Mouse (Mus musculus): ENCODE data around the gene Pdpr. TPM values are rescaled to one million over a fixed set of nuclear protein-coding genes. Genes with fewer than 3 reads are reported as not detected.

Gene Pdpr
- 5.3 and 6.2 TPM in 2 replicates for polyA plus RNA-seq (2014; fragmentation: Nextera tagmentation; extraction: Ambion mirVana)

GRCm38 (mm10) chr8:111093865-111094718 lies at the start of gene Pdpr:
Gene Pdpr, plus strand, starts transcription at chr8:111094630.
- no peaks in the 10 kb centered on the region; the same call in 1 of the 2 replicates for H3K4me1 ChIP-seq (ENCODE audit: control insufficient read depth, insufficient read depth, low read length)
- H3K4me2 ChIP-seq (ENCODE audit: low read depth), result peak within 1 kb of the TSS; percentile 77
- WGBS, result 7% methylated on average over 55 of the region's 72 CpGs
- H3K4me3 ChIP-seq (ENCODE audit: low read depth, low read length), result peak within 1 kb of the TSS; percentile 64
- no peak within 1 kb of the TSS for H3K27ac ChIP-seq (ENCODE audit: low read depth, low read length)
- H3K36me3 ChIP-seq (ENCODE audit: control insufficient read depth, insufficient read depth, low read length), result no peaks in the 10 kb centered on the region
- H3K27me3 ChIP-seq (ENCODE audit: control insufficient read depth, insufficient read depth, low read length), result no peaks in the 10 kb centered on the region
- ATAC-seq (ENCODE audit: insufficient read depth, low FRiP score, low TSS enrichment), result peak; percentile 92
- H3K9ac ChIP-seq (ENCODE audit: low read length), result peak within 1 kb of the TSS; percentile 54
- DNase-seq (ENCODE audit: low spot score), result peak; percentile 93
- no peaks in the 10 kb centered on the region for H3K9me3 ChIP-seq (ENCODE audit: control insufficient read depth, low read length)

DNA sequence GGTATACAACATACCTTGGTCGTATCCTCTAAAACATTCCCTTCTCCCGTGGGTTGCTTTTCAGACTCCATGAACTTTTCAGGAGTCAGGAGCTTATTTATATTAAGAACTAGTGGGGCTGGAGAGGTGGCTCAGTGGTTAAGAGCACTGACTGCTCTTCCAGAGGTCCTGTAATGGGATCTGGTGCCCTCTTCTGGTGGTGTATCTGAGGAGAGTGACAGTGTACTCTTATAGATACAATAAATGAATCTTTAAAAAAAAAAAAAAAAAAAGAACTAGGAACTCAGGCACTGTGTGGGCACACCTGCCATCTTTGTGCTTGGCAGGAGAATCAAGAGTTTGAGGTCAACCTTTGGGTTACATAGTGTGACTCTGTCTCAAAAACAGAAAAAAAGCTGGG lies 45.7 kb upstream of the Pdpr start:
- Histone ChIP-seq H3K4me2 (ENCODE audit: low read depth) (no peak overlapping the region), H3K36me3 (ENCODE audit: control insufficient read depth, insufficient read depth, low read length) (peaks cover 48% of the 10 kb centered on the region), H3K9ac (ENCODE audit: low read length) (no peak overlapping the region), H3K27ac (ENCODE audit: low read depth, low read length) (no peak overlapping the region), H3K9me3 (ENCODE audit: control insufficient read depth, low read length) (no peaks in the 10 kb centered on the region), H3K4me1 (ENCODE audit: control insufficient read depth, insufficient read depth, low read length) (no peaks in the 10 kb centered on the region), H3K27me3 (ENCODE audit: control insufficient read depth, insufficient read depth, low read length) (no peaks in the 10 kb centered on the region), H3K4me3 (ENCODE audit: low read depth, low read length) (no peak overlapping the region)
- WGBS, result 97% methylated on average over 2 of the region's 2 CpGs
- ATAC-seq (ENCODE audit: insufficient read depth, low FRiP score, low TSS enrichment) (no peak), DNase-seq (ENCODE audit: low spot score) (no peak)

- H3K4me2 ChIP-seq (ENCODE audit: low read depth), result no peak overlapping the region
- DNase-seq (ENCODE audit: low spot score), result no peak
- WGBS, result 94% methylated on average over 7 of the region's 7 CpGs
- H3K27me3 ChIP-seq (ENCODE audit: control insufficient read depth, insufficient read depth, low read length), result no peaks in the 10 kb centered on the region
- H3K9ac ChIP-seq (ENCODE audit: low read length), result no peak overlapping the region
- no peaks in the 10 kb centered on the region for H3K9me3 ChIP-seq (ENCODE audit: control insufficient read depth, low read length)
- no peaks in the 10 kb centered on the region for H3K4me1 ChIP-seq (ENCODE audit: control insufficient read depth, insufficient read depth, low read length)
- ATAC-seq (ENCODE audit: insufficient read depth, low FRiP score, low TSS enrichment), result no peak
- H3K36me3 ChIP-seq (ENCODE audit: control insufficient read depth, insufficient read depth, low read length), result peaks cover 51% of the 10 kb centered on the region
- no peak overlapping the region for H3K27ac ChIP-seq (ENCODE audit: low read depth, low read length)
- H3K4me3 ChIP-seq (ENCODE audit: low read depth, low read length), result no peak overlapping the region
Observed at GRCm38 (mm10) chr8:111049106-111049505, 45.3 kb upstream of the Pdpr start.

DNA sequence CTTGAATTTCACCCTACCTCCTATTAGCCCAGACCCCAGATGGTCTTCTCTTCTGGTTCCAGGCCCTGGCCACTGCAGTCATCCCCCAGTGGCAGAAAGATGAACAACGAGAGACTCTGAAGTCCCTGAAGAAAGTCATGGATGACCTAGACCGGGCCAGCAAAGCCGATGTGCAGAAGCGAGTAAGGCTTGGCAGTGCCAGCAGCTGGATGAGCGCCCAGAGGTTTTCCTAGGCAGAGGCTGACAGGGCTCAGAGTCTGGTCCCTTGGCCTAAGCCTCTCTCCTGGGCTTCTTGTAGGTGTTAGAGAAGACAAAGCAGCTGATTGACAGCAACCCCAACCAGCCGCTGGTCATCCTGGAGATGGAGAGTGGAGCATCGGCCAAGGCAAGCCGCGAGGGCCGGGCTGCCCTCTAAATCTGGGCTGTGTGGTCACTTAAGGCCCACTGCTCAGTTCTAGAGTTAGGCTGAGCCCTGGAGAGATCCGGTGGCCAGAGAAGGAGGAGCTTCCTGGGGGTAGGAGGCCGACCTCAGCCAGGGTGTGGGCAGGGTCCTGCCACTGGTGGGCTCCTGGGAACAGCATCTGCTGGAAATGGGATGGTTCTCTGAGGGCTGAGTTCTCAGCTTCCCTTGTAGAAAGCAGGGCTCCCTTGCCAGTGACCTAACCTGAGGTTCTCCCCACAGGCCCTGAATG lies 40.5 kb upstream of the Pdpr start:
- no peak overlapping the region for H3K9ac ChIP-seq (ENCODE audit: low read length)
- 97% methylated on average over 12 of the region's 12 CpGs for WGBS
- DNase-seq (ENCODE audit: low spot score), result no peak

GRCm38 (mm10) chr8:111055031-111055634 lies 39.3 kb upstream of the Pdpr start:
- Histone ChIP-seq H3K36me3 (ENCODE audit: control insufficient read depth, insufficient read depth, low read length) (peaks cover 42% of the 10 kb centered on the region), H3K4me1 (ENCODE audit: control insufficient read depth, insufficient read depth, low read length) (peaks cover 9% of the 10 kb centered on the region), H3K9me3 (ENCODE audit: control insufficient read depth, low read length) (no peaks in the 10 kb centered on the region), H3K9ac (ENCODE audit: low read length) (no peak overlapping the region), H3K4me2 (ENCODE audit: low read depth) (no peak overlapping the region), H3K27ac (ENCODE audit: low read depth, low read length) (no peak overlapping the region), H3K4me3 (ENCODE audit: low read depth, low read length) (no peak overlapping the region), H3K27me3 (ENCODE audit: control insufficient read depth, insufficient read depth, low read length) (no peaks in the 10 kb centered on the region)
- DNase-seq (ENCODE audit: low spot score), result no peak
- no peak for ATAC-seq (ENCODE audit: insufficient read depth, low FRiP score, low TSS enrichment)
- 91% methylated on average over 17 of the region's 17 CpGs for whole genome bisulfite sequencing

More for the DNA sequence above, 40.5 kb upstream of the Pdpr start:
- no peak overlapping the region for H3K27ac ChIP-seq (ENCODE audit: low read depth, low read length)
- H3K36me3 ChIP-seq (ENCODE audit: control insufficient read depth, insufficient read depth, low read length), result peaks cover 48% of the 10 kb centered on the region
- peaks cover 9% of the 10 kb centered on the region for H3K4me1 ChIP-seq (ENCODE audit: control insufficient read depth, insufficient read depth, low read length)
- H3K27me3 ChIP-seq (ENCODE audit: control insufficient read depth, insufficient read depth, low read length), result no peaks in the 10 kb centered on the region
- H3K4me3 ChIP-seq (ENCODE audit: low read depth, low read length), result no peak overlapping the region
- H3K9me3 ChIP-seq (ENCODE audit: control insufficient read depth, low read length), result no peaks in the 10 kb centered on the region
- ATAC-seq (ENCODE audit: insufficient read depth, low FRiP score, low TSS enrichment), result no peak
- no peak overlapping the region for H3K4me2 ChIP-seq (ENCODE audit: low read depth)

DNA sequence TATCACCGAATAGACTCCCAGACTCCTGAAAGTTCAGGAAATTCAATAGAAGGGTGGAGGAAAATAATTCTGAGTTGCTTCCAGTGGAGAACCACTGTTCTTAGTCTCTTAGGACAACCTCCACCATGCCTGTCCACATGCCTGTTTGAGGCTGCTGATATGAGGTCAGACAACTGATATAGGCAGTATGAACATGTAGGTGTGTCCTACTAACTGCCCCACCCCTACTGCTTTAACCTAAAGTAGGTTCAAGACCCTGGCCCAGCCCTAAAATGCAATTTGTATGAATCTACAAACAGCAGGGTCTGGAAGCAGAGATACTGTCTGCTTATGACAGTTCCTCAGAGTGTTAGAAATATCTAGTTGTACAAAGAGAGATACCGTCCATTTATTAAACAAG lies 38.8 kb upstream of the Pdpr start:
- 61% methylated on average over 2 of the region's 2 CpGs for WGBS
- H3K4me3 ChIP-seq (ENCODE audit: low read depth, low read length), result 0 out of 2 replicates have a peak overlapping the region, but pooled peaks have one; percentile 96
- ATAC-seq (ENCODE audit: insufficient read depth, low FRiP score, low TSS enrichment) (peak; percentile 42; the same call in 1 of the 2 replicates), DNase-seq (ENCODE audit: low spot score) (no peak)
- H3K27me3 ChIP-seq (ENCODE audit: control insufficient read depth, insufficient read depth, low read length), result no peaks in the 10 kb centered on the region
- H3K9me3 ChIP-seq (ENCODE audit: control insufficient read depth, low read length), result no peaks in the 10 kb centered on the region
- no peak overlapping the region for H3K27ac ChIP-seq (ENCODE audit: low read depth, low read length)
- H3K9ac ChIP-seq (ENCODE audit: low read length), result no peak overlapping the region
- H3K4me2 ChIP-seq (ENCODE audit: low read depth), result no peak overlapping the region
- peaks cover 9% of the 10 kb centered on the region for H3K4me1 ChIP-seq (ENCODE audit: control insufficient read depth, insufficient read depth, low read length)
- H3K36me3 ChIP-seq (ENCODE audit: control insufficient read depth, insufficient read depth, low read length), result peaks cover 40% of the 10 kb centered on the region

DNA sequence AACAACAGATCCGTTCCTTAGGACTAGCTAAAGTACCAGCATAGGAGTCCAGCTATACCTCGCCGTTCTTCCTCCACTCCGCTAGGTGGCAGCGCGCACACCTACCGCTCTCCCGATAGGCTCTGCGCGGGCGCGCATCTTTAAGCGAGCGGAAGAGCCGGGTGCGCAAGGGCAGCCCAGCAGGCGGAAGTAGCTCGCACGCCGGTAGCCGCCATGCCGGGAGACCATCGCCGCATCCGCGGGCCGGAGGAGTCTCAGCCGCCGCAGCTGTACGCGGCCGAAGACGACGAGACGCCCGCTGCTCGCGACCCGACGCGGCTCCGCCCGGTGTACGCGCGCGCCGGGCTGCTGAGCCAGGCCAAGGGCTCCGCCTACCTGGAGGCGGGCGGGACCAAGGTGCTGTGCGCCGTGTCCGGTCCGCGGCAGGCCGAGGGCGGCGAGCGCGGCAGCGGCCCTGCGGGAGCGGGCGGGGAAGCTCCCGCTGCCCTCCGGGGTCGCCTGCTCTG lies 38.2 kb upstream of the Pdpr start, which contains the start of gene Exosc6:
Gene Exosc6 (plus strand): TSS at position 182 of the 506 bp plus-strand sequence.
- peak within 1 kb of the TSS; percentile 62; the same call in 1 of the 2 replicates for H3K27ac ChIP-seq (ENCODE audit: low read depth, low read length)
- peak; percentile 87 for ATAC-seq (ENCODE audit: insufficient read depth, low FRiP score, low TSS enrichment)

GRCm38 (mm10) chr8:111056691-111057293 lies 37.6 kb upstream of the Pdpr start:
- Histone ChIP-seq H3K27me3 (ENCODE audit: control insufficient read depth, insufficient read depth, low read length) (no peaks in the 10 kb centered on the region), H3K27ac (ENCODE audit: low read depth, low read length) (peak overlapping the region; percentile 62; the same call in 1 of the 2 replicates), H3K4me1 (ENCODE audit: control insufficient read depth, insufficient read depth, low read length) (peaks cover 14% of the 10 kb centered on the region), H3K4me2 (ENCODE audit: low read depth) (peak overlapping the region; percentile 99), H3K36me3 (ENCODE audit: control insufficient read depth, insufficient read depth, low read length) (peaks cover 33% of the 10 kb centered on the region), H3K4me3 (ENCODE audit: low read depth, low read length) (peak overlapping the region; percentile 96), H3K9me3 (ENCODE audit: control insufficient read depth, low read length) (no peaks in the 10 kb centered on the region), H3K9ac (ENCODE audit: low read length) (peak overlapping the region; percentile 89)
- under 1% methylated on average over 55 of the region's 63 CpGs for WGBS
- no peak for DNase-seq (ENCODE audit: low spot score)
- ATAC-seq (ENCODE audit: insufficient read depth, low FRiP score, low TSS enrichment), result peak; percentile 54

More for the DNA sequence above, 38.2 kb upstream of the Pdpr start, which contains the start of gene Exosc6:
- DNase-seq (ENCODE audit: low spot score), result peak; percentile 96
- peaks cover 36% of the 10 kb centered on the region for H3K36me3 ChIP-seq (ENCODE audit: control insufficient read depth, insufficient read depth, low read length)
- WGBS, result under 1% methylated on average over 59 of the region's 68 CpGs
- H3K4me2 ChIP-seq (ENCODE audit: low read depth), result peak within 1 kb of the TSS; percentile 99
- H3K27me3 ChIP-seq (ENCODE audit: control insufficient read depth, insufficient read depth, low read length), result no peaks in the 10 kb centered on the region
- peak within 1 kb of the TSS; percentile 96 for H3K4me3 ChIP-seq (ENCODE audit: low read depth, low read length)
- peaks cover 12% of the 10 kb centered on the region for H3K4me1 ChIP-seq (ENCODE audit: control insufficient read depth, insufficient read depth, low read length)
- H3K9ac ChIP-seq (ENCODE audit: low read length), result peak within 1 kb of the TSS; percentile 89
- no peaks in the 10 kb centered on the region for H3K9me3 ChIP-seq (ENCODE audit: control insufficient read depth, low read length)

Measured in neural tube, embryonic 11.5 days (tissue).